Mouse (Mus musculus): ENCODE data around the gene Slc35a3. TPM values are rescaled to one million over a fixed set of nuclear protein-coding genes. Genes with fewer than 3 reads are reported as not detected.
"Not testable (repeated sequence)": the region's sequence is repeated elsewhere in the genome, so short reads cannot be mapped to it uniquely, and the experiment has no call there.

The Slc35a3 gene
- polyA plus RNA-seq, 1 experiment, result 14.4 TPM

- H3K27me3 ChIP-seq (ENCODE audit: control insufficient read depth, insufficient read depth, low read length), result no peaks in the 10 kb centered on the region
- no peak overlapping the region for H3K4me3 ChIP-seq (replicated peaks; ENCODE audit: insufficient read depth, low read depth, low read length)
- no peak overlapping the region for H3K27ac ChIP-seq (ENCODE audit: insufficient read depth, low read length)
- no peak for DNase-seq
- peaks cover 14% of the 10 kb centered on the region for H3K4me1 ChIP-seq (ENCODE audit: control insufficient read depth, insufficient read depth, low read length)
- TF ChIP-seq POLR2A (IDR thresholded peaks at IDR 0.05; ENCODE audit: borderline replicate concordance, insufficient read depth, low read length) (no peak), CTCF (IDR thresholded peaks at IDR 0.05; ENCODE audit: borderline replicate concordance, insufficient read depth, low read depth, low read length) (no peak)
- 62% methylated on average over 7 of the region's 7 CpGs for WGBS
These were observed 56.3 kb downstream of the Slc35a3 start for GRCm38 (mm10) chr3:116656184-116656965.

GRCm38 (mm10) chr3:116654051-116654450 is 58.6 kb downstream of the Slc35a3 start:
- not testable (repeated sequence) for DNase-seq; H3K27me3 ChIP-seq (ENCODE audit: control insufficient read depth, insufficient read depth, low read length); H3K4me1 ChIP-seq (ENCODE audit: control insufficient read depth, insufficient read depth, low read length); H3K4me3 ChIP-seq (replicated peaks; ENCODE audit: insufficient read depth, low read depth, low read length); H3K27ac ChIP-seq (ENCODE audit: insufficient read depth, low read length)
- 94% methylated on average over 11 of the region's 11 CpGs for WGBS

- Histone ChIP-seq H3K27ac (ENCODE audit: insufficient read depth, low read length) (no peak overlapping the region), H3K4me1 (ENCODE audit: control insufficient read depth, insufficient read depth, low read length) (peaks cover 5% of the 10 kb centered on the region; the same call in 1 of the 2 replicates), H3K4me3 (replicated peaks; ENCODE audit: insufficient read depth, low read depth, low read length) (no peak overlapping the region), H3K27me3 (ENCODE audit: control insufficient read depth, insufficient read depth, low read length) (no peaks in the 10 kb centered on the region)
- 45% methylated on average over 5 of the region's 5 CpGs for WGBS
- TF ChIP-seq POLR2A (IDR thresholded peaks at IDR 0.05; ENCODE audit: borderline replicate concordance, insufficient read depth, low read length), result no peak
- TF ChIP-seq CTCF (IDR thresholded peaks at IDR 0.05; ENCODE audit: borderline replicate concordance, insufficient read depth, low read depth, low read length), result no peak
- no peak for DNase-seq
These were observed 59.2 kb downstream of the Slc35a3 start for GRCm38 (mm10) chr3:116653278-116653945.

GRCm38 (mm10) chr3:116652033-116652446 is 60.6 kb downstream of the Slc35a3 start:
- WGBS, result 15% methylated on average over 3 of the region's 3 CpGs
- H3K27me3 ChIP-seq (ENCODE audit: control insufficient read depth, insufficient read depth, low read length), result no peaks in the 10 kb centered on the region
- no peak overlapping the region; the same call in 1 of the 2 replicates for H3K27ac ChIP-seq (ENCODE audit: insufficient read depth, low read length)
- H3K4me3 ChIP-seq (replicated peaks; ENCODE audit: insufficient read depth, low read depth, low read length), result no peak overlapping the region
- no peak for TF ChIP-seq CTCF (IDR thresholded peaks at IDR 0.05; ENCODE audit: borderline replicate concordance, insufficient read depth, low read depth, low read length)
- TF ChIP-seq POLR2A (IDR thresholded peaks at IDR 0.05; ENCODE audit: borderline replicate concordance, insufficient read depth, low read length), result no peak
- H3K4me1 ChIP-seq (ENCODE audit: control insufficient read depth, insufficient read depth, low read length), result peaks cover 2% of the 10 kb centered on the region; the same call in 1 of the 2 replicates
- no peak for DNase-seq

GRCm38 (mm10) chr3:116650698-116651097 is 61.9 kb downstream of the Slc35a3 start:
- H3K4me3 ChIP-seq (replicated peaks; ENCODE audit: insufficient read depth, low read depth, low read length), result no peak overlapping the region
- no peak overlapping the region for H3K27ac ChIP-seq (ENCODE audit: insufficient read depth, low read length)
- H3K4me1 ChIP-seq (ENCODE audit: control insufficient read depth, insufficient read depth, low read length), result peaks cover 2% of the 10 kb centered on the region; the same call in 1 of the 2 replicates
- DNase-seq, result no peak
- H3K27me3 ChIP-seq (ENCODE audit: control insufficient read depth, insufficient read depth, low read length), result no peaks in the 10 kb centered on the region
- WGBS, result 96% methylated on average over 9 of the region's 9 CpGs
- TF ChIP-seq CTCF (IDR thresholded peaks at IDR 0.05; ENCODE audit: borderline replicate concordance, insufficient read depth, low read depth, low read length), result no peak
- no peak for TF ChIP-seq POLR2A (IDR thresholded peaks at IDR 0.05; ENCODE audit: borderline replicate concordance, insufficient read depth, low read length)

GRCm38 (mm10) chr3:116648805-116649204 is 63.8 kb downstream of the Slc35a3 start:
- Histone ChIP-seq H3K27me3 (ENCODE audit: control insufficient read depth, insufficient read depth, low read length) (no peaks in the 10 kb centered on the region), H3K27ac (ENCODE audit: insufficient read depth, low read length) (no peak overlapping the region), H3K4me3 (replicated peaks; ENCODE audit: insufficient read depth, low read depth, low read length) (no peak overlapping the region), H3K4me1 (ENCODE audit: control insufficient read depth, insufficient read depth, low read length) (peaks cover 2% of the 10 kb centered on the region; the same call in 1 of the 2 replicates)
- no peak for DNase-seq
- no peak for TF ChIP-seq POLR2A (IDR thresholded peaks at IDR 0.05; ENCODE audit: borderline replicate concordance, insufficient read depth, low read length)
- TF ChIP-seq CTCF (IDR thresholded peaks at IDR 0.05; ENCODE audit: borderline replicate concordance, insufficient read depth, low read depth, low read length), result no peak
- WGBS, result 93% methylated on average over 7 of the region's 7 CpGs

DNA sequence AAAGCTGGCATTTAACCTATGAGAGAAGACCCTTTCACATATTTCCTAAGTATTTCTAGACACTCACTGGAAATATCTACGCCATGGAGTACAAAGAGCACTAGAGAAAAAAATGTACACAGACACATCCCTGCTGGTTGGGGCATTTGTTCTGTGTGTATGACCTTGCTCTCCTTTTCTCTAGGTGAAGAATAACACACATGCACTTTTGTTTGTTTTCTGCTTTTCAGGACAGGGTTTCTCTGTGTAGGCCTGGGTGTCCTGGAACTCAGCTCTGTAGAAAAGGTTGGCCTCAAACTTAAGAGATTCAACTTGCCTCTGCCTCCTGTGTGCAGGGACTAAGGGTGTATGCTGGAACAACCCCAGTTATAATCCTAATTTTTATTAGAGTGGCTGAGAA is 66.2 kb downstream of the Slc35a3 start:
- Histone ChIP-seq H3K4me1 (ENCODE audit: control insufficient read depth, insufficient read depth, low read length) (no peaks in the 10 kb centered on the region), H3K4me3 (replicated peaks; ENCODE audit: insufficient read depth, low read depth, low read length) (no peak overlapping the region), H3K27me3 (ENCODE audit: control insufficient read depth, insufficient read depth, low read length) (no peaks in the 10 kb centered on the region), H3K27ac (ENCODE audit: insufficient read depth, low read length) (no peak overlapping the region)
- DNase-seq, result no peak
- TF ChIP-seq POLR2A (IDR thresholded peaks at IDR 0.05; ENCODE audit: borderline replicate concordance, insufficient read depth, low read length) (no peak), CTCF (IDR thresholded peaks at IDR 0.05; ENCODE audit: borderline replicate concordance, insufficient read depth, low read depth, low read length) (no peak)
- WGBS, result 96% methylated on average over 1 of the region's 1 CpGs

- Histone ChIP-seq H3K4me1 (ENCODE audit: control insufficient read depth, insufficient read depth, low read length) (no peaks in the 10 kb centered on the region), H3K4me3 (replicated peaks; ENCODE audit: insufficient read depth, low read depth, low read length) (no peak overlapping the region), H3K27me3 (ENCODE audit: control insufficient read depth, insufficient read depth, low read length) (no peaks in the 10 kb centered on the region), H3K27ac (ENCODE audit: insufficient read depth, low read length) (no peak overlapping the region)
- no peak for TF ChIP-seq CTCF (IDR thresholded peaks at IDR 0.05; ENCODE audit: borderline replicate concordance, insufficient read depth, low read depth, low read length)
- TF ChIP-seq POLR2A (IDR thresholded peaks at IDR 0.05; ENCODE audit: borderline replicate concordance, insufficient read depth, low read length), result no peak
- 93% methylated on average over 2 of the region's 2 CpGs for WGBS
- no peak for DNase-seq
These were observed 70.3 kb downstream of the Slc35a3 start for GRCm38 (mm10) chr3:116642373-116642772.

Measured in cerebellum, adult 2 months (tissue).